Mouse (Mus musculus): ENCODE data around the gene Krtap13-1. TPM values are rescaled to one million over a fixed set of nuclear protein-coding genes. Genes with fewer than 3 reads are reported as not detected.
"Not testable (repeated sequence)": the region's sequence is repeated elsewhere in the genome, so short reads cannot be mapped to it uniquely, and the experiment has no call there.

Gene Krtap13-1
- polyA plus RNA-seq, 2 experiments = not detected

DNA sequence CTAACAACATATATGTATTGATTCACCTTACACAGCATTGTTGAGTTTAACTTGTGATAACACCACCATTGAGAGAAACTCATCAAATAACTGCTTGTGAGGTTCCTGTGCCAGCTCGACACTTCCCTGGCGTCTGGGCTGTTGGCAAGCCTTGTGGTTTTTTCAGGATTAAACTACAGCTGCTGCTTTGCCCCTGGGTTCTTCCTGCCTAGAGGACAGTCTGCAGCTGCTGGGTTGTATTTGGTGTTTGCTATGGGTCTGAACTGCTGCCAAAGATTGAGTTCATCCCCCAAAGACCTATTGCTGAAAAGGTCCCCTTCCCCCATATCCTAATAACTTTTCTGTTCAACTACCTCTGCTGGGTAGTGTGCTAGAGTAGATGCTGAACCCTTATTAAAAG lies 6.7 kb downstream of the Krtap13-1 start:
- ATAC-seq (ENCODE audit: insufficient read depth) = no peak

DNA sequence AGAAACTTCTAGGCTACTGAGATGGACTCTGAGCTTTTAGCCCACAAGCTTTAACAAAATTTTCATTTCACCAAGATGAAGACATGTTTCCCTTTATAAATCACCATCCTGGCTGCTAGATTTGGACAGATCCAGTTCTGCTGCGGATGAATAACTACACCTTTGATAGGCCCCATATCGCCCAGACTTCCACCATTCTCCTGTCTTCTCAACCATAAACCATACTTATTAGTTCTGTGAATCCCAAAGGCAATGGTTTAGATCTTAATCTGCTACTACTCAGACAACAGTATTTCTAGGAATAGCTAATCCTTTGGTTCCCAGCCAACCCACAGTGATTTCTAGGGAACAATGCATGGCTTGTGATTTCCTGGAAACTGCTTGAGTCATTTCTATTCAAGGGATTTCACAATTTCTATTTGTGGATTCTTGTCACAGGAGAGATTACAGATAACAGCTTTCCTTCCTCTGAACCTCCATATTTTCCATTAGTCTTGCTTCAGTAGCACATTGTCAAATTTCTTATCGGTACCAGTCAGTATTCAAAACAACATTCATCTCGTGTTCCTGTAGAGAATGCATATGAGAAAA lies 16.2 kb downstream of the Krtap13-1 start:
- 47% methylated on average over 4 of the region's 4 CpGs for WGBS (ENCODE audit: insufficient replicate concordance)
- DNase-seq (ENCODE audit: low read depth in 3 of 3, low spot score in 3 of 3) = no peak
- Histone ChIP-seq H3K4me1 (replicated peaks; ENCODE audit: control insufficient read depth in 2 of 2, insufficient read depth in 2 of 2, low read length in 1 of 2) (no peaks in the 10 kb centered on the region), H3K9ac (replicated peaks) (no peak overlapping the region), H3K27me3 (ENCODE audit: control insufficient read depth, insufficient read depth, low read length) (no peaks in the 10 kb centered on the region), H3K4me2 (ENCODE audit: low read depth) (no peak overlapping the region), H3K4me3 (ENCODE audit: insufficient read depth in 1 of 2, low read depth in 2 of 2, low read length in 2 of 2) (no peak overlapping the region), H3K36me3 (replicated peaks; ENCODE audit: control insufficient read depth, insufficient read depth, low read depth) (no peaks in the 10 kb centered on the region), H3K27ac (no peak overlapping the region), H3K9me3 (ENCODE audit: control insufficient read depth, low read length) (no peaks in the 10 kb centered on the region)
- TF ChIP-seq CTCF (IDR thresholded peaks at IDR 0.05; ENCODE audit: low read depth) (no peak), EP300 (IDR thresholded peaks at IDR 0.05; ENCODE audit: low read depth) (no peak)
- no peak for ATAC-seq (ENCODE audit: insufficient read depth)

More for the DNA sequence above, 6.7 kb downstream of the Krtap13-1 start:
- WGBS (ENCODE audit: insufficient replicate concordance) = 39% methylated on average over 2 of the region's 2 CpGs
- H3K9ac ChIP-seq (replicated peaks) = no peak overlapping the region
- H3K4me1 ChIP-seq (replicated peaks; ENCODE audit: control insufficient read depth in 2 of 2, insufficient read depth in 2 of 2, low read length in 1 of 2) = no peaks in the 10 kb centered on the region
- H3K27ac ChIP-seq = no peak overlapping the region
- H3K36me3 ChIP-seq (replicated peaks; ENCODE audit: control insufficient read depth, insufficient read depth, low read depth) = no peaks in the 10 kb centered on the region
- no peak for TF ChIP-seq EP300 (IDR thresholded peaks at IDR 0.05; ENCODE audit: low read depth)
- no peak for TF ChIP-seq CTCF (IDR thresholded peaks at IDR 0.05; ENCODE audit: low read depth)
- no peaks in the 10 kb centered on the region for H3K9me3 ChIP-seq (ENCODE audit: control insufficient read depth, low read length)
- DNase-seq (ENCODE audit: low read depth in 3 of 3, low spot score in 3 of 3) = no peak
- H3K4me2 ChIP-seq (ENCODE audit: low read depth) = no peak overlapping the region
- no peak overlapping the region for H3K4me3 ChIP-seq (ENCODE audit: insufficient read depth in 1 of 2, low read depth in 2 of 2, low read length in 2 of 2)
- no peaks in the 10 kb centered on the region for H3K27me3 ChIP-seq (ENCODE audit: control insufficient read depth, insufficient read depth, low read length)

DNA sequence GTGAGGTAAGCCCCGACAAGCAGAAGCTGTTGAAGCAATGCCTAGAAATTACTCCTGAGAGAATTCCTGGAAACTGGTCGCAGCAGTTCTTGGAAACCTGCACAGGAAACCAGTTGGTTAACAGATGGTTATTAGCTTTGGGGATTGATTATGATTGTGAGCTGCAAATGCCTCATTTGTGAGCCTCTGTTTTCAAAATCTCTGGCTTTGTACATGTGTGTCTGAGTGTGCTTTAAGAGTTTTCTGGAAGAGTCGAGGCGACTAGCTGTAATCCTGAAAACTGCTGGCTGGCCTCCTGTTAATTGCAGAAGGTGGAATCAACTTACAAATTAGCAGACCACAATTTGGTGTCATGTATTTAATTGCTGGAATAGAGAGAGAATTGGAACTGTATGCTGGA lies 19.3 kb downstream of the Krtap13-1 start:
- H3K36me3 ChIP-seq (replicated peaks; ENCODE audit: control insufficient read depth, insufficient read depth, low read depth) = no peaks in the 10 kb centered on the region
- WGBS (ENCODE audit: insufficient replicate concordance) = 54% methylated on average over 4 of the region's 4 CpGs

DNA sequence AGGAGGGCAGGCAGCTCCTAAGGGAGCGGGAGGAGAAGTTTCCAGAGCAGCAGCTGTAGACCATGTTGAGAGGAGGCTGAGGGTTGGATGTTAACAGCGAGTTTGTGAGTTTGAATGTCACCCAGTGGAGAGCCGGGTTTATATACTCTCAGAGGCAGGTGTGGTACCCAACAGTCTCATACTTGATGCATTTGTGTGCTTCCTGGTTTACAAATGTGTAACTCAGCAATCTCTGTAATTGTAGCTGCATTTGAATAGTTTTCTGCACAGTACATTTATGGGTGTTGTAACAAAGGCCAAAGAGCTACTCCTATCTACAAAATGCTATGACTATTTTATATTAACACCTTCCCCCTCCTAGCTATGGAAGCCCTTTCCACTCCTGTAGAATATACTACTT lies 22.9 kb downstream of the Krtap13-1 start, which contains the start of gene Krtap13:
Gene Krtap13 (minus strand): TSS at position 101 of the 400 bp plus-strand sequence.
- WGBS (ENCODE audit: insufficient replicate concordance) = 68% methylated on average over 3 of the region's 3 CpGs
- not testable (repeated sequence) for ATAC-seq (ENCODE audit: insufficient read depth); H3K4me1 ChIP-seq (replicated peaks; ENCODE audit: control insufficient read depth in 2 of 2, insufficient read depth in 2 of 2, low read length in 1 of 2); H3K4me2 ChIP-seq (ENCODE audit: low read depth); H3K9ac ChIP-seq (replicated peaks); H3K27ac ChIP-seq; DNase-seq (ENCODE audit: low read depth in 3 of 3, low spot score in 3 of 3); H3K36me3 ChIP-seq (replicated peaks; ENCODE audit: control insufficient read depth, insufficient read depth, low read depth); H3K4me3 ChIP-seq (ENCODE audit: insufficient read depth in 1 of 2, low read depth in 2 of 2, low read length in 2 of 2); H3K9me3 ChIP-seq (ENCODE audit: control insufficient read depth, low read length); H3K27me3 ChIP-seq (ENCODE audit: control insufficient read depth, insufficient read depth, low read length)

More for the DNA sequence above, 19.3 kb downstream of the Krtap13-1 start:
- TF ChIP-seq CTCF (IDR thresholded peaks at IDR 0.05; ENCODE audit: low read depth) (no peak), EP300 (IDR thresholded peaks at IDR 0.05; ENCODE audit: low read depth) (no peak)
- ATAC-seq (ENCODE audit: insufficient read depth) (no peak), DNase-seq (ENCODE audit: low read depth in 3 of 3, low spot score in 3 of 3) (no peak)
- Histone ChIP-seq H3K9ac (replicated peaks) (no peak overlapping the region), H3K9me3 (ENCODE audit: control insufficient read depth, low read length) (no peaks in the 10 kb centered on the region), H3K27me3 (ENCODE audit: control insufficient read depth, insufficient read depth, low read length) (no peaks in the 10 kb centered on the region), H3K4me3 (ENCODE audit: insufficient read depth in 1 of 2, low read depth in 2 of 2, low read length in 2 of 2) (no peak overlapping the region), H3K4me2 (ENCODE audit: low read depth) (no peak overlapping the region), H3K27ac (no peak overlapping the region), H3K4me1 (replicated peaks; ENCODE audit: control insufficient read depth in 2 of 2, insufficient read depth in 2 of 2, low read length in 1 of 2) (no peaks in the 10 kb centered on the region)

DNA sequence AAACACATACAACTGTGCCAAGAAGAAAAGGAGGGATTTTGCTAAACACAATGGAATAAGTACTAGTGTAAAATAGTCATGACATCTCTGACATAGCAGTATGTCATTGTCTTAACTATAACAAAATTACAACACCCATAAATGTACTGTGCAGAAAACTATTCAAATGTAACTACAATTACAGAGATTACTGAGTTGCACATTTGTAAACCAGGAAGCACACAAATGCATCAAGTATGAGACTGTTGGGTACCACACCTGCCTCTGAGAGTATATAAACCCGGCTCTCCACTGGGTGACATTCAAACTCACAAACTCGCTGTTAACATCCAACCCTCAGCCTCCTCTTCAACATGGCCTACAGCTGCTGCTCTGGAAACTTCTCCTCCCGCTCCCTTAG lies 29.9 kb downstream of the Krtap13-1 start, which contains the start of gene 2310034C09Rik:
Gene 2310034C09Rik (plus strand): TSS at position 301 of the 400 bp plus-strand sequence.
- WGBS (ENCODE audit: insufficient replicate concordance) = 55% methylated on average over 2 of the region's 3 CpGs
- H3K4me3 ChIP-seq (ENCODE audit: insufficient read depth in 1 of 2, low read depth in 2 of 2, low read length in 2 of 2); H3K9me3 ChIP-seq (ENCODE audit: control insufficient read depth, low read length); H3K36me3 ChIP-seq (replicated peaks; ENCODE audit: control insufficient read depth, insufficient read depth, low read depth); H3K9ac ChIP-seq (replicated peaks); H3K27me3 ChIP-seq (ENCODE audit: control insufficient read depth, insufficient read depth, low read length); DNase-seq (ENCODE audit: low read depth in 3 of 3, low spot score in 3 of 3); H3K4me1 ChIP-seq (replicated peaks; ENCODE audit: control insufficient read depth in 2 of 2, insufficient read depth in 2 of 2, low read length in 1 of 2); H3K27ac ChIP-seq; ATAC-seq (ENCODE audit: insufficient read depth); H3K4me2 ChIP-seq (ENCODE audit: low read depth): not testable (repeated sequence)
